In genomic region chr7:83889383-83889782, GRCm38 (mm10) we compare ENCODE assay signal across 9 mouse cellular contexts. TPM values are rescaled to one million over a fixed set of nuclear protein-coding genes. Genes with fewer than 3 reads are reported as not detected.
DNase-seq lines count a peak whose midpoint lies in the region; ATAC-seq lines count a peak whose summit lies in the region.
"Had no signal": no experiment of that assay in that cellular context is flagged by ENCODE, and none has a peak within 500 bp of the region (broad histone marks: within the 10 kb centered on the region; RNA-seq: fewer than 3 reads in every experiment).

No protein-coding gene starts in this region.

- no peak overlapping the region for H3K4me2 ChIP-seq in heart, embryonic 12.5 days
- H3K4me2 ChIP-seq: embryonic facial prominence, embryonic 15.5 days had no signal

- H3K4me1 ChIP-seq in heart, embryonic 12.5 days (replicated peaks), result peaks cover 20% of the 10 kb centered on the region

- 72% methylated on average over 3 of the region's 3 CpGs for WGBS in heart, embryonic 12.5 days

- intact Hi-C loops in heart, postnatal 25 days (cut with DNase I), result loop anchor here (5.0 to 10.0 kb wide), 2 partner anchors 222 to 1025 kb away; partner anchors contain the start of gene Mex3b

- H3K9me3 ChIP-seq in heart, embryonic 12.5 days (replicated peaks), result no peaks in the 10 kb centered on the region
- H3K9me3 ChIP-seq: embryonic facial prominence, embryonic 15.5 days had no signal

- no peak overlapping the region for H3K4me3 ChIP-seq in heart, embryonic 12.5 days
- H3K4me3 ChIP-seq: embryonic facial prominence, embryonic 15.5 days had no signal

- peaks cover 1% of the 10 kb centered on the region; the same call in 1 of the 2 replicates for H3K36me3 ChIP-seq in heart, embryonic 12.5 days
- H3K36me3 ChIP-seq: embryonic facial prominence, embryonic 15.5 days had no signal

- no peak overlapping the region for H3K27ac ChIP-seq in heart, embryonic 12.5 days (ENCODE audit: poor library complexity, severe bottlenecking)
- H3K27ac ChIP-seq: embryonic facial prominence, embryonic 15.5 days had no signal

- no peak for ATAC-seq in heart, embryonic 12.5 days (ENCODE audit: insufficient number of reproducible peaks, low FRiP score)

- DNase-seq in heart, adult 18-20 months, result peak; percentile 76 to 80
- peak; percentile 55 for DNase-seq in adrenal gland, postnatal 25 days
- peak; percentile 46 for DNase-seq in heart, postnatal 25 days (ENCODE audit: low spot score)
- peak; percentile 24 for DNase-seq in lung, postnatal 14 days
- DNase-seq in c-Kit-positive CD71-positive TER-119-positive erythroid progenitor cells, embryonic 14.5 days (ENCODE audit: low spot score), result no peak
- DNase-seq in cerebellum, adult 8-10 months, result no peak
- DNase-seq in left cerebral cortex, adult 9 months (ENCODE audit: low spot score in 2 of 2), result no peak

- no peak overlapping the region for H3K9ac ChIP-seq in heart, embryonic 12.5 days
- H3K9ac ChIP-seq: embryonic facial prominence, embryonic 15.5 days had no signal

- H3K27me3 ChIP-seq in heart, embryonic 12.5 days (replicated peaks), result no peaks in the 10 kb centered on the region
- H3K27me3 ChIP-seq: embryonic facial prominence, embryonic 15.5 days had no signal

RNA-seq across cellular contexts. Expression of gene Mesd, which starts 5.1 kb away (rescaled TPM):
- 10 to 100 TPM; 49.3 to 54.9 TPM for total RNA-seq in heart, adult 18-20 months (2021)
- polyA plus RNA-seq in heart, embryonic 12.5 days (2016; fragmentation: Nextera tagmentation; extraction: Ambion mirVana), result 101 and 107 TPM in 2 replicates
- total RNA-seq in adrenal gland, postnatal 25 days (2021), result 80.6 and 96.9 TPM in 2 replicates
- 10 to 100 TPM; 51.3 to 52.0 TPM for total RNA-seq in heart, postnatal 25 days (2021)

RNA-seq across cellular contexts. Expression of gene Tlnrd1, which starts 5.3 kb away (rescaled TPM):
- total RNA-seq in heart, adult 18-20 months (2021), result 1 to 10 TPM; 8.3 TPM
- 21.2 and 22.6 TPM in 2 replicates for polyA plus RNA-seq in heart, embryonic 12.5 days (2016; fragmentation: Nextera tagmentation; extraction: Ambion mirVana)
- total RNA-seq in adrenal gland, postnatal 25 days (2021), result 16.7 and 17.4 TPM in 2 replicates
- 1 to 10 TPM; 8.1 to 9.1 TPM for total RNA-seq in heart, postnatal 25 days (2021)

Comparison
In these comparisons a context has a peak if more than half of its experiments do, and no peak if none do; other contexts are left out.
1. DNase-seq: peak in heart, adult 18-20 months (2 of 2), adrenal gland, postnatal 25 days (single experiment), heart, postnatal 25 days (single experiment) and lung, postnatal 14 days (single experiment); none in c-Kit-positive CD71-positive TER-119-positive erythroid progenitor cells, embryonic 14.5 days (single experiment), cerebellum, adult 8-10 months (single experiment) and left cerebral cortex, adult 9 months (0 of 2).